10 mouse cellular contexts compared by ENCODE assay signal in the genomic region with DNA sequence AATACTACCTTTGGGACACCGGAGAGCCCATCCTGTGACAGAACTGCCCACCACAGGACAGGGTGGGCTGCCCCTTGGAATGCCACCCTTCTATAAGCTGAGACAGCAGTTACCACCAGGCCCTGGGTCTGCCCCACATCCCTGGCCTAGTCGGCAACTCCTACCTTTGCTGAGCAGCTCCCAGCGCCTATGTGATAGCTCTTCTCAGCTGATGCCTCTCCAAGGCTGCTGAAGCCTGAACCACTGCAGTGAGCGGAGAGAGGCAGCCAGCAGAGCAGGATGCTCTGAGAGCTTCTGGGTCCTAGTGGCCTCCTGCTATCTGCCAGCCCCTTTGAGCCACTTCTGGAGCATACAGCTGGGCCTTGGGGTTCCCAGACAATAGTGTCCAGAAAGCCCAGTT. TPM values are rescaled to one million over a fixed set of nuclear protein-coding genes. Genes with fewer than 3 reads are reported as not detected.
DNase-seq lines count a peak whose midpoint lies in the region; ATAC-seq lines count a peak whose summit lies in the region.
"Had no signal": no experiment of that assay in that cellular context is flagged by ENCODE, and none has a peak within 500 bp of the region (broad histone marks: within the 10 kb centered on the region; RNA-seq: fewer than 3 reads in every experiment).

A gene (minus strand): TSS at position 227 of the 400 bp plus-strand sequence.

- no peaks in the 10 kb centered on the region for H3K9me3 ChIP-seq in embryonic facial prominence, embryonic 13.5 days
- H3K9me3 ChIP-seq in neural tube, embryonic 12.5 days: no peaks in the 10 kb centered on the region
- H3K9me3 ChIP-seq: liver, embryonic 15.5 days had no signal

- peak within 1 kb of the TSS; percentile 36; the same call in 1 of the 2 replicates for H3K9ac ChIP-seq in embryonic facial prominence, embryonic 13.5 days
- H3K9ac ChIP-seq in neural tube, embryonic 12.5 days: peak within 1 kb of the TSS; percentile 35; the same call in 1 of the 2 replicates
- H3K9ac ChIP-seq: liver, embryonic 15.5 days had no signal

- no peaks in the 10 kb centered on the region for H3K36me3 ChIP-seq in embryonic facial prominence, embryonic 13.5 days
- H3K36me3 ChIP-seq in neural tube, embryonic 12.5 days: no peaks in the 10 kb centered on the region
- H3K36me3 ChIP-seq: liver, embryonic 15.5 days had no signal

- no peak for ATAC-seq in embryonic facial prominence, embryonic 13.5 days (ENCODE audit: insufficient number of reproducible peaks, insufficient read depth, low FRiP score, low TSS enrichment, low read depth)
- no peak for ATAC-seq in neural tube, embryonic 12.5 days (ENCODE audit: low FRiP score, low read depth)

- no peak within 1 kb of the TSS for H3K27ac ChIP-seq in embryonic facial prominence, embryonic 13.5 days
- no peak within 1 kb of the TSS for H3K27ac ChIP-seq in neural tube, embryonic 12.5 days
- H3K27ac ChIP-seq: liver, embryonic 15.5 days had no signal

- intact Hi-C loops in gastrocnemius, postnatal 36 days (cut with DNase I): loop anchor here (5.0 kb wide), 1 partner anchor 202 kb away; no protein-coding TSS in a partner anchor

- H3K4me1 ChIP-seq in embryonic facial prominence, embryonic 13.5 days: no peaks in the 10 kb centered on the region
- peaks cover 14% of the 10 kb centered on the region for H3K4me1 ChIP-seq in neural tube, embryonic 12.5 days

- peak; percentile 46 for DNase-seq in cerebellum, adult 11-12 months
- DNase-seq in cerebellum, postnatal 4 days (ENCODE audit: low spot score in 2 of 2): no peak
- DNase-seq in layer of hippocampus, adult 9-11 months: peak; percentile 81
- DNase-seq in thymus, postnatal 10 days (ENCODE audit: low spot score in 2 of 2): no peak
- no peak for DNase-seq in thymus, postnatal 25 days
- no peak for DNase-seq in gastrocnemius, postnatal 36 days
- DNase-seq: heart, postnatal 14 days had no signal

- no peak within 1 kb of the TSS for H3K4me2 ChIP-seq in embryonic facial prominence, embryonic 13.5 days
- peak within 1 kb of the TSS; percentile 36 for H3K4me2 ChIP-seq in neural tube, embryonic 12.5 days (replicated peaks)
- H3K4me2 ChIP-seq: liver, embryonic 15.5 days had no signal

- 44% methylated on average over 4 of the region's 4 CpGs for WGBS in embryonic facial prominence, embryonic 13.5 days
- WGBS in neural tube, embryonic 12.5 days: 48% methylated on average over 4 of the region's 4 CpGs

- H3K27me3 ChIP-seq in embryonic facial prominence, embryonic 13.5 days: no peaks in the 10 kb centered on the region
- H3K27me3 ChIP-seq in neural tube, embryonic 12.5 days (replicated peaks): no peaks in the 10 kb centered on the region
- H3K27me3 ChIP-seq: liver, embryonic 15.5 days had no signal

- H3K4me3 ChIP-seq in embryonic facial prominence, embryonic 13.5 days: no peak within 1 kb of the TSS
- 0 out of 2 replicates have a peak within 1 kb of the TSS, but pooled peaks have one; percentile 11 for H3K4me3 ChIP-seq in neural tube, embryonic 12.5 days
- H3K4me3 ChIP-seq: liver, embryonic 15.5 days had no signal

RNA-seq across cellular contexts. Expression of the gene that starts here (rescaled TPM):
- 0.15 and 0.20 TPM in 2 replicates for polyA plus RNA-seq in embryonic facial prominence, embryonic 13.5 days (2015; fragmentation: Nextera tagmentation; extraction: Ambion mirVana)
- polyA plus RNA-seq in neural tube, embryonic 12.5 days (2016; fragmentation: Nextera tagmentation; extraction: Ambion mirVana): 1.8 and 2.0 TPM in 2 replicates
- total RNA-seq in gastrocnemius, postnatal 36 days (2021): not detected
- total RNA-seq: heart, postnatal 14 days had no signal

Comparison
In these comparisons a context has a peak if more than half of its experiments do, and no peak if none do; other contexts are left out.
1. DNase-seq: peak in cerebellum, adult 11-12 months (single experiment) and layer of hippocampus, adult 9-11 months (single experiment); none in cerebellum, postnatal 4 days (0 of 2), thymus, postnatal 10 days (0 of 2), thymus, postnatal 25 days (single experiment) and gastrocnemius, postnatal 36 days (0 of 2).